Mouse (Mus musculus): ENCODE data around the gene Gstm3.
"Not testable (repeated sequence)": the region's sequence is repeated elsewhere in the genome, so short reads cannot be mapped to it uniquely, and the experiment has no call there.

Gstm3 gene

GRCm38 (mm10) chr3:107968724-107969395 is at the start of gene Gstm3:
Gene Gstm3, minus strand, starts transcription at chr3:107969283.
- DNase-seq (ENCODE audit: low spot score in 2 of 2): no peak

- no peak for DNase-seq (ENCODE audit: low spot score in 2 of 2)
Measured at GRCm38 (mm10) chr3:108018190-108018820, 49.2 kb upstream of the Gstm3 start.

GRCm38 (mm10) chr3:108017473-108018189 is 48.5 kb upstream of the Gstm3 start, which contains the start of gene Gstm1:
Gene Gstm1, minus strand, starts transcription at chr3:108017973.
- peak; percentile 72 to 80 for DNase-seq (ENCODE audit: low spot score in 2 of 2)

GRCm38 (mm10) chr3:108016468-108016867 is 47.4 kb upstream of the Gstm3 start:
- DNase-seq (ENCODE audit: low spot score in 2 of 2): not testable (repeated sequence)

- no peak for DNase-seq (ENCODE audit: low spot score in 2 of 2)
Measured at GRCm38 (mm10) chr3:108014974-108015346, 45.9 kb upstream of the Gstm3 start.

GRCm38 (mm10) chr3:108014098-108014973 is 45.3 kb upstream of the Gstm3 start:
- no peak for DNase-seq (ENCODE audit: low spot score in 2 of 2)

GRCm38 (mm10) chr3:108013331-108013871 is 44.3 kb upstream of the Gstm3 start:
- no peak for DNase-seq (ENCODE audit: low spot score in 2 of 2)

- no peak for DNase-seq (ENCODE audit: low spot score in 2 of 2)
Measured at GRCm38 (mm10) chr3:108011558-108011957, 42.5 kb upstream of the Gstm3 start.

GRCm38 (mm10) chr3:108010286-108010685 is 41.2 kb upstream of the Gstm3 start:
- DNase-seq (ENCODE audit: low spot score in 2 of 2): no peak

- no peak for DNase-seq (ENCODE audit: low spot score in 2 of 2)
Measured at GRCm38 (mm10) chr3:108002021-108002420, 32.9 kb upstream of the Gstm3 start.

- DNase-seq (ENCODE audit: low spot score in 2 of 2): no peak
Measured at GRCm38 (mm10) chr3:107999491-107999890, 30.4 kb upstream of the Gstm3 start.

- no peak for DNase-seq (ENCODE audit: low spot score in 2 of 2)
Measured at GRCm38 (mm10) chr3:107998591-107998990, 29.5 kb upstream of the Gstm3 start.

- DNase-seq (ENCODE audit: low spot score in 2 of 2): no peak
Measured at GRCm38 (mm10) chr3:107996576-107996975, 27.5 kb upstream of the Gstm3 start.

- not testable (repeated sequence) for DNase-seq (ENCODE audit: low spot score in 2 of 2)
Measured at GRCm38 (mm10) chr3:107995974-107996373, 26.9 kb upstream of the Gstm3 start.

GRCm38 (mm10) chr3:107986041-107986562 is 17.0 kb upstream of the Gstm3 start, which contains the start of gene Gstm2:
Gene Gstm2, minus strand, starts transcription at chr3:107986453.
- DNase-seq (ENCODE audit: low spot score in 2 of 2): no peak

- not testable (repeated sequence) for DNase-seq (ENCODE audit: low spot score in 2 of 2)
Measured at GRCm38 (mm10) chr3:107985141-107985540, 16.1 kb upstream of the Gstm3 start.

- DNase-seq (ENCODE audit: low spot score in 2 of 2): no peak
Measured at GRCm38 (mm10) chr3:107984471-107984870, 15.4 kb upstream of the Gstm3 start.

GRCm38 (mm10) chr3:107983771-107984170 is 14.7 kb upstream of the Gstm3 start:
- no peak for DNase-seq (ENCODE audit: low spot score in 2 of 2)

GRCm38 (mm10) chr3:107982726-107983125 is 13.6 kb upstream of the Gstm3 start:
- no peak for DNase-seq (ENCODE audit: low spot score in 2 of 2)

GRCm38 (mm10) chr3:107981261-107981660 is 12.2 kb upstream of the Gstm3 start:
- DNase-seq (ENCODE audit: low spot score in 2 of 2): no peak

- no peak for DNase-seq (ENCODE audit: low spot score in 2 of 2)
Measured at GRCm38 (mm10) chr3:107977691-107978090, 8.6 kb upstream of the Gstm3 start.

Measured in spleen, postnatal 4 days (tissue).